Mouse (Mus musculus) megakaryocyte, adult 5-6 weeks (primary cell): ENCODE measurements around the gene Gm26558. TPM values are rescaled to one million over a fixed set of nuclear protein-coding genes. Genes with fewer than 3 reads are reported as not detected.

Source experiments
- ATAC-seq: 2 replicates; pipeline ENCODE4 v1.8.0; 2016; ENCODE audit warnings: mild to moderate bottlenecking, inconsistent platforms; ENCODE audit not compliant: poor library complexity, severe bottlenecking
- total RNA-seq, 2 experiments: library from RNA; stranded (forward) in 1 of 2; stranded (reverse) in 1 of 2; fragments of 153-499, 151-499 nt in 1 of 2; fragments of 221-1000, 200-1000 nt in 1 of 2; gene quantifications; 2 replicates each; pipeline versions ENCODE4 v1.2.3 to v1.2.4; 2015 to 2017

The Gm26558 gene
- total RNA-seq, 2 experiments from 2014 or later: not detected

- no peak for ATAC-seq
Measured at GRCm38 (mm10) chr2:70649471-70649870, 12.4 kb downstream of the Gm26558 start.

GRCm38 (mm10) chr2:70648271-70648670 is 13.6 kb downstream of the Gm26558 start:
- no peak for ATAC-seq

- no peak for ATAC-seq
Measured at GRCm38 (mm10) chr2:70647681-70648080, 14.2 kb downstream of the Gm26558 start.

GRCm38 (mm10) chr2:70645266-70645780 is 16.6 kb downstream of the Gm26558 start:
- no peak for ATAC-seq

- no peak for ATAC-seq
Measured at GRCm38 (mm10) chr2:70642971-70643565, 18.8 kb downstream of the Gm26558 start.

- no peak for ATAC-seq
Measured at GRCm38 (mm10) chr2:70640968-70641367, 20.9 kb downstream of the Gm26558 start.

GRCm38 (mm10) chr2:70634028-70634690 is 27.7 kb downstream of the Gm26558 start:
- no peak for ATAC-seq

GRCm38 (mm10) chr2:70632412-70632811 is 29.5 kb downstream of the Gm26558 start:
- no peak for ATAC-seq

GRCm38 (mm10) chr2:70631321-70631720 is 30.6 kb downstream of the Gm26558 start:
- no peak for ATAC-seq

- no peak for ATAC-seq
Measured at GRCm38 (mm10) chr2:70629921-70630320, 32.0 kb downstream of the Gm26558 start.

- ATAC-seq: no peak
Measured at GRCm38 (mm10) chr2:70629339-70629761, 32.6 kb downstream of the Gm26558 start.

GRCm38 (mm10) chr2:70628397-70628796 is 33.5 kb downstream of the Gm26558 start:
- ATAC-seq: peak; percentile 67

- ATAC-seq: no peak
Measured at GRCm38 (mm10) chr2:70625761-70626160, 36.1 kb downstream of the Gm26558 start.

- peak; percentile 81 for ATAC-seq
Measured at GRCm38 (mm10) chr2:70622244-70622643, 39.7 kb downstream of the Gm26558 start.

- peak; percentile 29; the same call in 1 of the 2 replicates for ATAC-seq
Measured at GRCm38 (mm10) chr2:70620225-70620624, 41.7 kb downstream of the Gm26558 start.

- ATAC-seq: no peak
Measured at GRCm38 (mm10) chr2:70619232-70619835, 42.6 kb downstream of the Gm26558 start.

- ATAC-seq: no peak
Measured at GRCm38 (mm10) chr2:70616617-70617016, 45.3 kb downstream of the Gm26558 start.

GRCm38 (mm10) chr2:70616076-70616475 is 45.8 kb downstream of the Gm26558 start:
- ATAC-seq: no peak

GRCm38 (mm10) chr2:70614745-70615351 is 47.1 kb downstream of the Gm26558 start:
- ATAC-seq: peak; percentile 83
